Mouse (Mus musculus) forebrain, postnatal 0 days (tissue): Measurements from ENCODE around the gene Plekha6. TPM values are rescaled to one million over a fixed set of nuclear protein-coding genes. Genes with fewer than 3 reads are reported as not detected.

Experiments
- ATAC-seq: fragments of 200-750 bp; cut with Nextera tagmentation; 2 replicates; pipeline ENCODE4 v1.8.0; 2017; ENCODE audit warnings: mild to moderate bottlenecking, moderate library complexity
- DNase-seq: peaks from one replicate; pipeline ENCODE4 v3.0.0-alpha.2; 2015
- H3K27ac ChIP-seq: fragments of 300-500 bp; sonication (generic); 2 replicates; pipeline ENCODE4 v1.5.1; 2014; ENCODE audit warnings: low read depth, mild to moderate bottlenecking, antibody characterized with exemption, low read length, moderate library complexity, mixed read lengths
- H3K27me3 ChIP-seq: fragments of 300-500 bp; sonication (generic); 2 replicates; pipeline ENCODE4 v1.6.1; 2014; ENCODE audit warnings: mild to moderate bottlenecking, low read length, mixed read lengths; ENCODE audit not compliant: insufficient read depth
- H3K36me3 ChIP-seq: fragments of 300-500 bp; sonication (generic); 2 replicates; pipeline ENCODE4 v1.6.1; 2014; ENCODE audit warnings: mild to moderate bottlenecking, moderate library complexity; ENCODE audit not compliant: insufficient read depth
- H3K4me1 ChIP-seq: fragments of 300-500 bp; sonication (generic); 2 replicates; pipeline ENCODE4 v1.6.1; 2014; ENCODE audit warnings: antibody characterized with exemption; ENCODE audit not compliant: insufficient read depth
- H3K4me2 ChIP-seq: fragments of 300-500 bp; sonication (generic); 2 replicates; pipeline ENCODE4 v1.6.1; 2014; ENCODE audit warnings: low read depth, mild to moderate bottlenecking, moderate library complexity
- H3K4me3 ChIP-seq: fragments of 300-500 bp; sonication (generic); 2 replicates; pipeline ENCODE4 v1.5.1; 2014; ENCODE audit warnings: low read depth, low read length, mixed read lengths
- H3K9ac ChIP-seq: fragments of 300-500 bp; sonication (generic); 2 replicates; pipeline ENCODE4 v1.6.1; 2014; ENCODE audit warnings: mild to moderate bottlenecking
- H3K9me3 ChIP-seq: fragments of 300-500 bp; sonication (generic); 2 replicates; pipeline ENCODE4 v1.6.1; 2016; ENCODE audit warnings: low read length
- CTCF ChIP-seq: sonication (generic); IDR thresholded peaks from 2 replicates; pipeline ENCODE4 v1.5.1; 2016; ENCODE audit warnings: antibody characterized with exemption, control low read depth, low read depth
- WGBS: fragments of 180-500 bp; shearing (Covaris S2); extraction: QIAGEN DNeasy Blood & Tissue Kit; methylation state at CpG from one replicate; pipeline ENCODE4 v1.1.7; 2014; 5-methylcytosine and 5-hydroxymethylcytosine counted together
- polyA plus RNA-seq: library from polyadenylated mRNA; unstranded; fragments of >200 nt; fragmentation: Nextera tagmentation; extraction: Ambion mirVana; gene quantifications from 2 replicates; pipeline ENCODE4 v1.2.1, GENCODE M21; 2015
- total RNA-seq: library from RNA; depleted of rRNA; stranded (reverse); fragments of >200 nt; gene quantifications from 2 replicates; pipeline ENCODE4 v1.2.3, GENCODE M21; 2014; rRNA removed

Gene Plekha6
- total and polyA plus RNA-seq, 2 experiments from 2014 or later: 5.7 to 28.6 TPM

DNA sequence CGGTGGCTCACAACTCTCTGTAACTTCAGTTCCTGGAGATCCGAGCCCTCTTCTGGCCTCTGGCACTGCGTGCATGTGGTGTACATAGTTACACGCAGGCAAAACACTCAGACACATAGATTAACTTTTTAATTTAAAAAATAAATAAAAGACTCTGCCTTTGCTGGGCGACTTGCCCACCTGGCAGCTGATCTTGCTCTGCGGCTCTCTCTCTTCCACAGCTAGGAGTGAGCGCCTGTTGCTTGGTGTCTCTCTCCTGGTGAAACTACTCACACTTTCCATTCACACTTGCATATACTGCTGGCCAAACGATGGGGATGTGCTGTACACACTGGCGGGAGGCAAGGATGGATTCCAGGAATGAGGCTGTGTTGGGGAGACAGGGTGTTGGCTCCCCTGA, 182.5 kb downstream of the Plekha6 start:
- Histone ChIP-seq H3K9me3 (no peaks in the 10 kb centered on the region), H3K4me2 (no peak overlapping the region), H3K4me3 (no peak overlapping the region), H3K9ac (no peak overlapping the region), H3K27me3 (no peaks in the 10 kb centered on the region), H3K27ac (no peak overlapping the region), H3K36me3 (no peaks in the 10 kb centered on the region), H3K4me1 (no peaks in the 10 kb centered on the region; the same call in 1 of the 2 replicates)
- ATAC-seq: no peak
- TF ChIP-seq CTCF: no peak
- WGBS: 71% methylated on average over 9 of the region's 9 CpGs
- peak; percentile 43 for DNase-seq

DNA sequence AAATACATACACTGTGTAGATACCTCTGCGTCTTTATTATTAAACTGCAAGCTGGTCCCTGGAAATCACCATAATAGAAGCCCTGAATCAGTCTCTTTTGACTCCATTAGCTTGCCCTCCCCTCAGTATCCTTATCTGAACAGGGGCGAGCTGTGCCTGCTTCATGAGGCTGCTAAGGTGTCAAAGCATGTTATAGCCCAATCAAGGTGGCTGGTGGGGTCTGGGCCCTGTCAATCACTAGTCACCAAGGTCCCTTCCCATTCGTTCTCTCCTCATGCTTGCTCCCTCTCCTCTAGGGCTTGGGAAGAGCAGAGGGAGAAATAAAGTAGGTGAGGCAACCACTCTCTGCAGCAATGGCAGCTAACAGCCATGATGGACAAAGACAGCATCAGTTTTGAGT, 183.2 kb downstream of the Plekha6 start:
- Histone ChIP-seq H3K9ac (no peak overlapping the region), H3K4me1 (no peaks in the 10 kb centered on the region; the same call in 1 of the 2 replicates), H3K4me2 (no peak overlapping the region), H3K9me3 (no peaks in the 10 kb centered on the region), H3K27me3 (no peaks in the 10 kb centered on the region), H3K27ac (no peak overlapping the region), H3K4me3 (no peak overlapping the region), H3K36me3 (no peaks in the 10 kb centered on the region)
- no peak for TF ChIP-seq CTCF
- ATAC-seq (no peak), DNase-seq (no peak)
- WGBS: 68% methylated on average over 3 of the region's 3 CpGs

DNA sequence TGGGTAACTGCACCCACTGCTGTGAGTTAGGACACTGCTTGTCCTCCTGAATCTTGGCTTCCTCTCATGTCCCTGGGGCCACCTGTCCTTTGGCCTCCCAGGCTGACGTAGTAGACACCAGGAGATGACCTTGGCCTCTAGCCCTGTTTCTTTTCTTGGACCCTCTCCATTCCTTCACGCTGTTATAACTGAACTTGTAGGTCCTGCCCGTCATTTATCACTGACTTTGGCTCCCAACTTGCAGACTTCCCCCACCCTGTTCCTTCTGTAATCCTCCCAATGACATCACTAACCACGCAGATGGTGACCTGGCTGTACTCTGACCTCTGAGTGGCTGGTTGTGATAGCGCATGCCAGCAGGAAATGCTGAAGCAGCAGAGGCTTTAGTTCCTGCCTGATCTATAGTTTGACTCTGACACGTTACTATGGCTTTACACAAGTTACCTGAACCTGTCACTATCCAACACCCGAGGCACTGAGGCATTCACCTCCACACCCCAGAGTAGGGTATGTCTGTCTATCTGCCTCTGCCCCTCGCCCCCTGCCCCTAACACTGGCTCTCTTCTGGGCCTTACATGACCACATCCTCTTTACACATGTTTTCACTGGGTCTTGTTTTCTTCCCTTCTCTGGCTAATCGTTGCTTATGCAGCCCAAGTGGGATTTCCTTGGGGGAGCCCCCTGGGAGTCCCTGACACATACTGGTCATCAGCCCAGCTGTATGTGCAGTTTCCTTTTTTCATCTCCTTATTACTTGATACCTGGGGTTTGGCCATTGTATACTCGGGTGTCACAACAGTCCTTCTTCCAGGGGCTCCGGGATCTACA, 183.9 kb downstream of the Plekha6 start:
- Histone ChIP-seq H3K9me3 (no peaks in the 10 kb centered on the region), H3K27ac (no peak overlapping the region), H3K4me2 (no peak overlapping the region), H3K27me3 (no peaks in the 10 kb centered on the region), H3K36me3 (no peaks in the 10 kb centered on the region), H3K9ac (no peak overlapping the region), H3K4me1 (no peaks in the 10 kb centered on the region; the same call in 1 of the 2 replicates), H3K4me3 (no peak overlapping the region)
- DNase-seq (no peak), ATAC-seq (no peak)
- TF ChIP-seq CTCF: no peak
- 81% methylated on average over 11 of the region's 11 CpGs for WGBS

DNA sequence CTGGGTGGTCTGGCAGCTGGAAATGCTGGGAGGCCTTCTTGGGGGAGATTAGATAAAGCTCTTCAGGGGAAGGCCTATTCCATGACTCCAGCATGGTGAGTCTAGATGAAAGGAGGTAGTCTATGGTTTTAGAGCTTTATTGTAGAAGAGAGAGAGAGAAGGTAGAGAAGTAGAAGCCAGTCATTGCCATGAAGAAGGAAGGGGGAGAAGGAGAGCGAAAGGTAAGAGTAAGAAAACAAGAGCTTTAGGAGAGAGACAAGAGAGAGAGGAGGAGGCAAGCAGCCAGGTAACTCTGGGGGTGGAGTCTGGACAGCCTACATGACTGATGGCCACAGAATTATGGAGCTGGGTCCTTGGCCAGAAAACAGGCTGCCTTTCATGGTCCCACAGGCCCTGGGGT, 186.2 kb downstream of the Plekha6 start, which contains the start of gene Ren1:
Gene Ren1, plus strand, starts transcription at position 301 of the 400 bp plus-strand sequence.
- 95% methylated on average over 1 of the region's 1 CpGs for WGBS
- Histone ChIP-seq H3K4me1 (no peaks in the 10 kb centered on the region; the same call in 1 of the 2 replicates), H3K36me3 (no peaks in the 10 kb centered on the region), H3K27ac (peak within 1 kb of the TSS; percentile 57; the same call in 1 of the 2 replicates), H3K4me3 (no peak within 1 kb of the TSS), H3K27me3 (no peaks in the 10 kb centered on the region), H3K4me2 (no peak within 1 kb of the TSS), H3K9me3 (no peaks in the 10 kb centered on the region), H3K9ac (no peak within 1 kb of the TSS)
- DNase-seq: no peak
- no peak for ATAC-seq
- TF ChIP-seq CTCF: no peak

DNA sequence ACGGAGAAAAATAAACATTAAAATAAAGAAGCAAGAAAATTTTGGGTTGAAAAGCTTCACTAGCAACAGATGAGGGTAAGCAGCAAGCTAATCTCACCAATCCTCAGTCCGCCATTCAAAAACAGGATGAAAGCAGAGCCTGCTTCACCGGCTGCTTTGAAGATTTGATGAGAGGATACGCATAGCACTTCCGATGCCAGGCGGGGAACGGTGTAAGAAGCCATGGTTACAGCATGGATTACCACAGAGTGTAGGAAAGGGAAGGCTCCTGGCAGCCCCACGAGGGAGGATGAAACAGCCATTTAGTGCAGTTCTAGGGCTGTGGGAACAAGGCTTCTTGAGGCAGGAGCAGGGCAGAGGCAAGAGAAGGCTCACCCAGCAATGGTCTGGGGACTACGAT, 187.8 kb downstream of the Plekha6 start:
- DNase-seq: peak; percentile 76
- peak; percentile 90 for ATAC-seq
- Histone ChIP-seq H3K9ac (no peak overlapping the region), H3K4me3 (no peak overlapping the region), H3K27me3 (no peaks in the 10 kb centered on the region), H3K9me3 (no peaks in the 10 kb centered on the region), H3K4me2 (no peak overlapping the region), H3K36me3 (no peaks in the 10 kb centered on the region), H3K27ac (peak overlapping the region; percentile 57), H3K4me1 (no peaks in the 10 kb centered on the region; the same call in 1 of the 2 replicates)
- WGBS: 33% methylated on average over 9 of the region's 9 CpGs
- TF ChIP-seq CTCF: no peak

Other genes with a start within 250 kb of the Plekha6 start
- gene Mdm4, start 133.6 kb upstream of the Plekha6 start, total RNA-seq: 60.4 and 74.8 TPM in 2 replicates
- 22.2 and 27.4 TPM in 2 replicates for gene Mdm4, start 133.6 kb upstream of the Plekha6 start, polyA plus RNA-seq
- gene Pik3c2b, start 118.5 kb upstream of the Plekha6 start, total RNA-seq: 17.1 and 18.3 TPM in 2 replicates
- 5.7 and 7.2 TPM in 2 replicates for gene Pik3c2b, start 118.5 kb upstream of the Plekha6 start, polyA plus RNA-seq
- gene Ppp1r15b, start 33.1 kb upstream of the Plekha6 start, total RNA-seq: 35.0 and 49.5 TPM in 2 replicates
- gene Ppp1r15b, start 33.1 kb upstream of the Plekha6 start, polyA plus RNA-seq: 13.9 and 18.7 TPM in 2 replicates
- gene Golt1a, start 145.6 kb downstream of the Plekha6 start, total RNA-seq: 0.15 and 0.29 TPM in 2 replicates
- 0.19 TPM in 1 of 2 replicates, not detected in the other for gene Golt1a, start 145.6 kb downstream of the Plekha6 start, polyA plus RNA-seq
- not detected in 2 replicates for gene Kiss1, start 157.7 kb downstream of the Plekha6 start, total RNA-seq
- gene Kiss1, start 157.7 kb downstream of the Plekha6 start, polyA plus RNA-seq: not detected in 2 replicates
- 0.14 and 0.15 TPM in 2 replicates for gene Ren1, start 186.3 kb downstream of the Plekha6 start, total RNA-seq
- gene Ren1, start 186.3 kb downstream of the Plekha6 start, polyA plus RNA-seq: 0.12 and 0.88 TPM in 2 replicates
- 15.5 and 25.3 TPM in 2 replicates for gene Etnk2, start 199.4 kb downstream of the Plekha6 start, total RNA-seq
- gene Etnk2, start 199.4 kb downstream of the Plekha6 start, polyA plus RNA-seq: 10.3 and 17.6 TPM in 2 replicates